Mouse (Mus musculus): ENCODE measurements around the gene Card19.

- no peak for TF ChIP-seq CTCF (IDR thresholded peaks at IDR 0.05)
- no peak for TF ChIP-seq POLR2A (IDR thresholded peaks at IDR 0.05; ENCODE audit: insufficient read depth, low read depth, low read length)
- no peak for TF ChIP-seq EP300 (IDR thresholded peaks at IDR 0.05; ENCODE audit: insufficient read depth, low read depth, low read length)
Measured at GRCm38 (mm10) chr13:49199891-49200290, 15.9 kb downstream of the Card19 start.

Measured in heart, adult 2 months (tissue).